Mouse (Mus musculus): ENCODE results near the gene Yif1b.

The Yif1b gene

DNA sequence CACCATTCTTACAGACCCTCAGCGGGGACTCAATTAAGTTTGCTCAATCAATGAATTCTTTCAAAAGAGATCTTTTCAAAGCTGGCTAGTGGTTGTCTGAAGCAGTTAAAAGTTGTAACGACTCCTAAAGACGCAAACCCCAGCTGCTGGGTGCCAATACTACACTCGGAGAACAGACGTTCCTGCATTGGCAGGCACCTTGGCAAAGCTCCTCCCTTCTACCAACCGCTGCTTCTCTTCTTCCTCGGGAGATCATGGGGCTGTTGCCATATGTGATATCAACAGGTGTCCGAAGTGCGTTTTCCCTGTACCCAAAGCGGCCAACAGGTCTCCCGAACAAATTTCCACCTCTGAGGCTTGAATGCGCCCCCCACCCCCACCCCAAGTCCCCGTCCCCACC is 42.7 kb downstream of the Yif1b start:
- no peak for ATAC-seq (ENCODE audit: low TSS enrichment)

DNA sequence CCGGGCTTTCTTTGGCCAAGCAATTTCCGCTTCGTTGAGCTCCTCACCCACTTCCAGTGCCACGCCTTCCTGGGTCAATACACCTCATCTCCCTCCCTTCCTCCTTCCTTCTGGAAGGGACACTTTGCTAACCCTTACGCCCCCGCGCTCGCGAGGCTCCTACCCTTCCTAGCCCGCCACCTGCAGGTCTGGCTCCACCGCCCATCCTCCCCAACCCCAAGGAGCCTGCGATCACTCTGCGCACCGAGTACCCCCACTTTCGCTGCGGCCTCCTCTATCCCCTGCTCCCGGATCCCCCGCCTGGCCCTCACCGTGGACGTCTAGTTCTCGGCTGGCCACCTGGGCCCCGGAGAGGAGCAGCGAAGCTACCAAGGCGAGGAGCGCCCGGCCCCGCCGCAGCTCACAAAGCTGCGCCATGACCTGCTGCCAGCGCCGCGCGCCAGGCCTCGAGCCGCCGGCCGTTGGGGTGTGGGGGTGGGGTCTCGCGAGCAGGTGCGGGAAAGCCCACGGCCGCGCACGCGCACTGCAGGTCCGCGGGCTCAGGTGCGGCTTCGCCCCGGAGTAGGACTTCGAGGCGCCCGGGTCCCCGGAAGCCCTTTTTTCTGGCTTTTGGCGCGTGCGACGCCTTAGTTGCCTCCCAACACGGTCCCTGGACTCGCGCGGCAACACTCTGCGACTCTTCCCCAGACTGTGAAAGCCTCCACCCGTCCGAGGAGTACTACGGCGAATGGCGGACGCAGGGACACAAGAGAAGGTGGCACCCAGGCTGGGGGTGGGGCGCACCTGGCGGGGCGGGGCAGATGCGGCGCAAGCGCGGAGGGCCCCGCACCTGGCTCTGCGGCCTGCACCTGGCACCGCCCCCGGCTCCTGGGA is 43.3 kb downstream of the Yif1b start, which contains the start of gene Spint2:
TSS of gene Spint2 (minus strand) at position 712 of the 873 bp plus-strand sequence.
- ATAC-seq (ENCODE audit: low TSS enrichment): peak; percentile 31; the same call in 1 of the 2 replicates

DNA sequence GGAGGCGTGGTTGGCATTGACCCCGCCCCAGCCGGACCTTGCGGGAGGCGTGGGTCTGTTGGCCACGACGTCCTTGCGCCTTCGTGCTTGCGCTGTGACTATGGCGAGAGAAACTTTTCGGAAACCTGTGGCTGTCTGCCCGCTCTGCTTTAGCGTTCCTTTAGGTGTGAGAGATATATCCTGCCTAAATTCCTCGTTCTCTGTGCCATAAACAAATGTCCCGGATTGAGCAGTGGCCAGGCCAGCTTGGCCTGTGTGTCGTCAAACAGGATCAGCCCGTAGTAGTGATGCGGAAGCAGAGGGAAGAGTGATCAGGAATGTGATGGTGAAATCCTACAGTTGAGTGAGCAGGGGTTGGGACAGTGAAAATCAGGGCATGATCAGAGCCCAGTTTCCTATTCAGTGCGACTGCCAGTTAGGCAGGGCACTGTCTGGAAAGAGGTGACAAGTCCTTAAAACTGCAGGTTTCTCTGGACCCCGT is 44.0 kb downstream of the Yif1b start:
- ATAC-seq (ENCODE audit: low TSS enrichment): no peak

- no peak for ATAC-seq (ENCODE audit: low TSS enrichment)
These were observed 45.7 kb downstream of the Yif1b start for GRCm38 (mm10) chr7:29283876-29284275.

- ATAC-seq (ENCODE audit: low TSS enrichment): no peak
These were observed 46.4 kb downstream of the Yif1b start for GRCm38 (mm10) chr7:29284523-29284922.

- ATAC-seq (ENCODE audit: low TSS enrichment): no peak
These were observed 49.4 kb downstream of the Yif1b start for GRCm38 (mm10) chr7:29287481-29287880.

GRCm38 (mm10) chr7:29288079-29288478 is 50.0 kb downstream of the Yif1b start:
- no peak for ATAC-seq (ENCODE audit: low TSS enrichment)

DNA sequence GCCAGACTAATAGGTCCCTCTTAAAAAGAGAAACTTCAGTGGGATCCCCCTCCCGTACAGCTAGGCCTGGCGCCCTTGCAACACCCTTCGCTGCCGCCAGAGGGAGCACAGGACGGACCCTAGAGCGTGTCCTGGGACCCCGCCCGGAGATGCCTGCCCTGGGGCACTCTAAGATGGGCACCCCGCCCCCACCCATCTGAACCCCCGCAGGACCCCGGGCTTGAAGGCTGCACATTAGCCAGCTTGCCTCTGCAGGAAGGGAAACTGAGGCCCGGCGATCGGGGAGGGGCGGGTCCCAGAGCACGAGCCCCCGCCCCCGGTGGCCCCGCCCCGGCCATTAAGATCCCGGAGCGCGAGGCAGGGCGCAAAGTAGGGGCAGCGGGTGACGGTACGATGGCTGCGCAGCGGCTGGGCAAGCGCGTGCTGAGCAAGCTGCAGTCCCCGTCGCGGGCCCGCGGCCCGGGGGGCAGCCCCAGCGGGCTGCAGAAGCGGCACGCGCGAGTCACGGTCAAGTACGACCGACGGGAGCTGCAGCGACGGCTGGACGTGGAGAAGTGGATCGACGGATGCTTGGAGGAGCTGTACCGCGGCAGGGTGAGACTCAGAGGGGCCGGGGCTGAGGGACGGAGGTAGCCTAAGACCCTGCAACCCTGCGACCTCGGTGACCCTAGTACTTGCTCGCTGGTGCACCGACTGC is 51.0 kb downstream of the Yif1b start, which contains the start of gene Ppp1r14a:
TSS of gene Ppp1r14a (plus strand) at position 367 of the 697 bp plus-strand sequence.
- ATAC-seq (ENCODE audit: low TSS enrichment): no peak

DNA sequence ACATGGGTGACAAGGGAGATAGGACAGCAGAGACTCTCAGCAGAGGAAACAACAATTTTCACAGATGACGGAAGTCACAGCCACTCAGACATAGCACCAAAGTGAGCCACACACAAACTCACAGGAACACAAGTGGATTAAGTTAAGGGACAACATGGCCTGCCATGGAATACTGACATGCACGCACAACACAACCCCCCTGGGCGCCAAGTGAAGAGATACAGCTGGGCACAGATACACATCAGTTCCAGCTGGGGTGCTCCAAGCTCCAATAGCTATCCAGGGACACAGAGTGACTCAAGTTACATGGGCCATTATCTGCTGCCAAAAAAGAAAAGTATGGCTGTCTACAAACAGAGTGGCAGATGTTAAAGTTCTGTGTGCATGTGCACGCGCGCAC is 51.7 kb downstream of the Yif1b start:
- no peak for ATAC-seq (ENCODE audit: low TSS enrichment)

DNA sequence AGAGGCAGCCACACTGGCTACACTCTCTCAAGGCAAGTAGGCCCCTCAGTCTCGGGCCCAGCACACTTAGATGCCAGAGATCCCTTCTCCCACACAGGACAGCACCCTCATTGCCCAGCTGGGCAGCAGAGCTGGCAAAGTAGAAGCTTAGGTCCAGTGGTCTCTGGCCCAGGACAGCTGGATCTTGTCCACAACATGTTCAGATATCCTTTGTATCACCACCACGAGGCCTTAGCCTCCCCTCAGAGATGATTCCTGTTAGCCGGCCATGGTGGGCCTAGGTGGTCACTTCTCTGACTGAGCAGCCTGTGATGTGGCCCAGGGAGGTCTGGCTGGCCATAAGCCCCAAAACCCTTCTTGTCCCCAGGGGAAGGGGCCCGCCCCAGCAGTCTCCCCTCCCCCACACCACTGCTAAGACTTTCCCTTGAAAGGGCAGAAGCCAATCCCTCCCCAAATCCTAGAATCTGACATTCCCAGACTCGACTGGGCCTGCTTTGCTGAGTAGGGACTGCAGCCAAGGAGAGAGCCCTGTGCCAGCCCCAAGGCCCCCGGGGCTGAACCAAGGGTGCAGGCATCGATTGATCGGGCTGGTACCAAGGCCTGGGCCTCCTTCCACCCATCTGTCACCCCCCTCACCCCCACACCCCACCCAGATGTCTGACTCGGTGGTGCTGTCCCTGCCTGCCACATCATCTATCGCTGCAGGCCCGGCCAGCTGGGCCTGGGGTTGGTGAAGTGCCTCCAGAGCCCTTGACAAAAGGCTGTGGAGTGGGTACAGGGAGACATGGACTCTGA is 52.8 kb downstream of the Yif1b start:
- peak; percentile 38; the same call in 1 of the 2 replicates for ATAC-seq (ENCODE audit: low TSS enrichment)

- ATAC-seq (ENCODE audit: low TSS enrichment): no peak
These were observed 53.7 kb downstream of the Yif1b start for GRCm38 (mm10) chr7:29291616-29292457.

GRCm38 (mm10) chr7:29292458-29293098 is 54.4 kb downstream of the Yif1b start:
- no peak for ATAC-seq (ENCODE audit: low TSS enrichment)

- peak; percentile 39; the same call in 1 of the 2 replicates for ATAC-seq (ENCODE audit: low TSS enrichment)
These were observed 55.3 kb downstream of the Yif1b start for GRCm38 (mm10) chr7:29293131-29294065.

- ATAC-seq (ENCODE audit: low TSS enrichment): no peak
These were observed 56.1 kb downstream of the Yif1b start for GRCm38 (mm10) chr7:29294111-29294761.

DNA sequence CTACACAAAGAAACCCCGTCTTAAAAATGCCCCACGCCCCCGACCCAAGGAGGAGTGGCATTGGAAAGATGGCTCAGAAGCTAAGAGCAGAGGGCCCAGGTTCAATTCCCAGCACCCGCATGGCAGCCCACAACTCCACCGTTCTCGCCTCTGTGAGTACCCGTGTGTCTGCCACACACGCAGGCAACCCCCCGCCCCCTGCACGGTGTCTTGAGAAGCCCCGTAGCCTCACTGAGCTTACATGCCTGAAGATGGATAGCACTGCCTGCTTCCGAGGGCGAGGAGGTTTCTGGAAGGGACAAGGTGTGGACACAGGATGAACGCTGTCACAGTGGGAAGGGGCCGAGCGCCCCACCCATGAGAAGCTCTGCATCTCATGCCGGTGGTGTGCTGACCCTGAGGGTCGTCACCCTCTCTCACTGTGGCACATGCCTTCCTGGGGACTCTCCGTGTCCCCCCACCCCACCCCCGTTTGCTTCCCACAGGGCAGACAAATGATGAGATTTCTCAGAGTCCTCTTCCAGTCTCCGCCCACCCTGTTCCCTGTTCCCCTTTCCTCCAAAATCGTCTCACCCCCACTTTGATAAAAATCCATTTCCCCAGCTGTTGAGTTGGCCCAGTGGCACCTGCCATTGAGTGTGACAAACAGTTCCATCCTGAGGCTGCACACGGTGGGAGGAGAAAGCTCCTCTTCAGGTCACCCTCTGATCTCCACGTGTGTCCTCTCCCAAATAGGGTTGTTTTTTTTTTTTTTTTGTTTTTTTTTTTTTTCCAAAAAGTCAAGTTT is 57.9 kb downstream of the Yif1b start:
- no peak for ATAC-seq (ENCODE audit: low TSS enrichment)

DNA sequence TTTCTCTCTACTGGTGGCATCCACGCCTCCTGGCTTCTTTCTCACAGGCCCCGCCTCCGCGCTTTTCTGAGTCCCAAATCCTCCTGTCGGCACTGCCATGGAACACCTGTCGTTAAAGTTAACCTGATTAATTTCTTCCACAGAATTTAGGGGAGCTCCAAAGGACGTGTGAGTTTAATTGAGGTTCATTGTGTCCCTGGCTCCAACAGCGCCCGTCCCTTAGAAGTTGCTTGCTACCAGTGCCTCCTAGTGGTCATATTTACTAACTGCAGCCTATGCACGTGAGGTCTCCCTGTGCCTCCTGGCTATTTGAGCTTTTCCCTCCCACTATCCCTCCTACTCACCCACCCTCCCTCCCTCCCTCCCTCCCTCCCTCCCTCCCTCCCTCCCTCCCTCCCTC is 58.9 kb downstream of the Yif1b start:
- ATAC-seq (ENCODE audit: low TSS enrichment): no peak
